ENCODE assay signal across 23 mouse cellular contexts in genomic region chr3:85209887-85210844, GRCm38 (mm10).
A peak's percentile ranks its signal among the peaks of the same experiment; 100 is the strongest.
DNase-seq lines count a peak whose midpoint lies in the region.
"Had no signal": no experiment of that assay in that cellular context is flagged by ENCODE, and none has a peak within 500 bp of the region (broad histone marks: within the 10 kb centered on the region; RNA-seq: fewer than 3 reads in every experiment).

No protein-coding gene starts in this region.

- WGBS in large intestine, adult 2 months: 34% methylated on average over 17 of the region's 17 CpGs

- DNase-seq in left cerebral cortex, adult 11 months (ENCODE audit: low spot score): peak; percentile 57
- no peak for DNase-seq in left cerebral cortex, adult 9 months (ENCODE audit: low spot score in 2 of 2)
- DNase-seq in ZHBTc4 (ENCODE audit: low read depth, low spot score): peak; percentile 15
- peak; percentile 62 for DNase-seq in brain, adult 2 months (ENCODE audit: low read depth, low spot score)
- peak; percentile 46 for DNase-seq in large intestine, adult 2 months (ENCODE audit: low read depth, low spot score)
- DNase-seq in cerebellum, adult 9-10 months: no peak
- DNase-seq in urinary bladder, postnatal 36 days (ENCODE audit: low spot score in 2 of 2): no peak
- no peak for DNase-seq in embryo, embryonic 11 days
- DNase-seq: adrenal gland, adult 2 months; adrenal gland, postnatal 36 days; B cell, adult 2 months; cerebellum, adult 2 months; cerebellum, postnatal 25 days; forebrain, postnatal 0 days; gastrocnemius, postnatal 10 days; kidney, adult 18-20 months; kidney, postnatal 10 days; left cerebral cortex, postnatal 4 days; liver; lung, adult 2 months; lung, postnatal 10 days; midbrain, embryonic 14.5 days; thymus, postnatal 4 days had no signal

Comparison
In these comparisons a context has a peak if more than half of its experiments do, and no peak if none do; other contexts are left out.
1. DNase-seq: peak in left cerebral cortex, adult 11 months (single experiment), ZHBTc4 (single experiment), brain, adult 2 months (single experiment) and large intestine, adult 2 months (single experiment); none in left cerebral cortex, adult 9 months (0 of 2), cerebellum, adult 9-10 months (single experiment), urinary bladder, postnatal 36 days (0 of 2) and embryo, embryonic 11 days (single experiment).